Mouse (Mus musculus): ENCODE results near the gene Mid1ip1.
A peak's percentile ranks its signal among the peaks of the same experiment; 100 is the strongest.

The Mid1ip1 gene

DNA sequence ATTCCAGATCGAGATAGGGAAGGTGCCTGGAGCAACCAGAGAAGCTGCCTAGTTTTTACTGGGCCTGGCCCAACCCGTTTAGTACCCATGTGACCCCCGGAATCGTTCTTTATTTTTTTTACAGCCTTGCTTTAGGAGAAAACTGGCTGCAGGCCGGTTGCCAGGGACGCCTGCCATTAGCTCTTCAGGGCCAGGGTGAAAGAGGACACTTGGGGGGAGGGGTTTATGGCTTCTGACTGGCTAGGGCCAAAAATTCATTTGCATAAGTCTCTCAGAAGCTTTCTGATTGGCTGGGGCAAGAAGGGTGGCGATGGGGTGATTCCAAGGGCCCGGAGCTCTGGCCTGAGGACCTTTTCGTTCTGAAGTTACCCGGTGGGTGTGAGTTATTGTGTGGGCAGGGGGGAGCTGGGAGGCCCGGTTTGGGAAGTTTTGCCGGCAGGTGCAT, at the start of gene Mid1ip1:
Mid1ip1 (plus strand) TSS at position 318 of the 445 bp plus-strand sequence.
- peak; percentile 78 to 85 for DNase-seq (ENCODE audit: low spot score in 2 of 2)

DNA sequence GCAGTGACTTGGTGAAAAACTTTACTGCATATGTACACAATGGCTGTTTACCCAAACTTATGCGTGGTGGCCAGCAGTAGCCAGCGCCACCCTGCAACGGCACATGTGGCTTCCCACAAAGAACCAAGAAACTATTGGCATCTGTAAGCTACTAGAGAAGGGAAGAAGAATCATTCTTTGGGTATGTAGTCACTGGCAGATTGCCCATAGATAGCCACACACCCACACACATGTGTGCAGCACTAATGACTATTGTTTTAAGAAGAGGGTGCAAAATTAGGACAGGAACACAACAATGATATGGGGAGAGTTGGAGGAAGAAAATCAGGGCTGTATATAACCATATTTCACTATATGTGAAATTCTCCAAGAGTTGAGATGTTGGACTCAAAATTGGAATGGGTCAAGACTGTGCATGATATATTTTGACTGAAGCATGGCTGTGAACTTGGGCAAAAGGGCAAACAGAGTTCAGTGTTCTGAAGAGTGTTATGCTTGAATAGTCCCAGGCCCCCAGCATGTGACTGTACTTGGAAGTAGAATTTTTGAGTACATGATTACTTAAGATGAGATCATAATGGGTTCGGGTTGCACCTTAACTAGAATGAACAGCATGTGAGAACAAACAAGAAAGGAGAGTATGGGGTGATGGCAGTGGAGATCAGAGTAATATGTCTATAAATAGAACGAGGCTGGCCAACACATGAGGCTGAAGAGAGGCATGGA, 20.2 kb upstream of the Mid1ip1 start:
- no peak for DNase-seq (ENCODE audit: low spot score in 2 of 2)

DNA sequence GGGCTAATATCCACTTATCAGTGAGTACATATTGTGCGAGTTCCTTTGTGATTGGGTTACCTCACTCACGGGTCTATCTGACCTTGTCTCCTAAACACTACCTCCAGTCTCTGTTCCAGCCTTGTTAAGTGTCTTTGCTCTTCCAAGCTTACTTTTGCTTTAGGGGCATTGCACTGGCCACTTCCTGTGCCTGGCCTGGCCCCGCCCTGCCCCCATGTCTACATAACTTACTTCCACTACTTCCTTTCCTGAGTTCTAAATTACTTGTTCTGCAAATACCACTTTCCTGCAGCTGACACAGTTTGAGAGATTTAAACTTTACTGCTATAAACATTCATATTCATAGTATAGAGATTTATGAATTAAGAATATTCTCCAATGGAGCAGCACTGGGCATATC, 8.1 kb upstream of the Mid1ip1 start:
- no peak for DNase-seq (ENCODE audit: low spot score in 2 of 2)

DNA sequence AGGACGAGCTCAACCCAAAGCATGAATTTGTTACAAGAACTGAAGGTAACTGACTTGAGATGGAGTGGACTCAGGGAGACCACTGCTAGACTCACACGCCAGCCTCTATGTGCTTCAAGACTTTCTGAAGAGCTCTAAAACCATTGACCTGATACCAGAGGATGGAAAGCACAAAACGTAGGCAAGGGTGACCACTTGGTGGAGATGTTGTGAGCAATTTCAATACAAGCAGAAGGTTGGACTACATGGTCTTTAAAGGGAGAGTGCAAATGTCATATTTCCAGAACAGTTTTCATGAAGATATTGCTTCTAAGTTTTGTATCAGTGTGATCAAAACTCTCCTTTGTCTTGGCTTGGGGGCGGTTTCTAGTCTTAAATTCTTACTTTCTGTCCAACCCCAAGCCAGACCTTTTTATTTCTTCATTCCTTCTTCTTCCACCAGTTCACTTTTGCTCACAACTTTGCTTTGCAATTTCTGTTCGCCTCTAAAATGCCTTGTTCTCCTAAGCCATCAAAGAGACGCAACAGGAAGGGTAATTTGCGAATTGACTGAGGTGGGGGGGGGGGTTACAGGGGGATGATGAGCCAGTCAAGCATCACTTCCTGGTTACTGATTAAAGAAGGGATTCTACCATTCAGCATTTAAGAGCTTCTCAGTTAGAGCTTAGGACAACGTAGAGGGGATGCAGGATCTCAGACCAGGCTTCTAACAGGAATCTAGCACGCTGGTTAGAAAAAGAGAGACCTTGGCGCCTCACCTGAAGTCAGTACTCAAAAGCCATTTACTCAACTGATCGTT, 775 bp upstream of the Mid1ip1 start:
- DNase-seq (ENCODE audit: low spot score in 2 of 2): no peak

DNA sequence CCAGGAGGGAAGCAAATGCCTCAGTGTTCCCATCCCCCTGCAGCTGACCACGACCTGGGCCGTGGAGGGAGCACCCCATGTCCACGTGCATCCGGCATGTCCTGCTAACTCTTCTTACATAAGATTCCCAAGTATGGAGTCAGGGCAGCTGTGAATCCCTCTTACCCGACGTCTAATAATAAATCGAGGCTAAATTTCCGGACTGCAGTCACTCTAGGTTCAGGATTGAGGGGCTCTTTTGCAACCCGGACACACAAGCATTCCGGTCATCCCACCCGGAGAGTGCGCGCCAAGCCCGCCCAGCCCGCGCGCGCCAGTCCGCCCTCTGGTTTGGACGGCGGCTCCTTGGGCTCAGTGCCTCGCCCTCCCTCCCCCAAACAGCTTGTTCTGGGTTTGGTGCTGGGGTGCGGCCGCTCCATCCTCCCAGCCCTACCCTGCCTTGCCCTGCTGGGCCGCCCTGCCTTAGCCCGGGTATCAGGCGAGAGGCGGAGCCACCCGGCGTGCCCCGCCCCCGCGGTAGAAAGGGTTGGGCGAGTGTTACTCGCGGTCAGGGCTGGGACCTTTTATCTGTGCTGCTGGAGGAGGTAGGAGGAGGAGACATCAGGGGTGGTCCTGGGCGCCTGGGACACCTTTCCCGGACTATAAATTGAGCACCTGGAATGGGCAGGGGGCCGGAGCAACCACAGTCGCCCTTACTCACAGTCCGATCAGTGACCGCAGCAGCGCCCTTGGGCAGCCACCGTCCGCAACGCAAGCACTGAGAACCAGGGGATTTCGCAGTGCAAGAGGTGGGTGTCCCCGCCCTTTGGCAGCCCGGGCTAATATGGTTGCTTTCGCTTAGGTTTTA, 2.3 kb downstream of the Mid1ip1 start:
- DNase-seq (ENCODE audit: low spot score in 2 of 2): peak; percentile 85

DNA sequence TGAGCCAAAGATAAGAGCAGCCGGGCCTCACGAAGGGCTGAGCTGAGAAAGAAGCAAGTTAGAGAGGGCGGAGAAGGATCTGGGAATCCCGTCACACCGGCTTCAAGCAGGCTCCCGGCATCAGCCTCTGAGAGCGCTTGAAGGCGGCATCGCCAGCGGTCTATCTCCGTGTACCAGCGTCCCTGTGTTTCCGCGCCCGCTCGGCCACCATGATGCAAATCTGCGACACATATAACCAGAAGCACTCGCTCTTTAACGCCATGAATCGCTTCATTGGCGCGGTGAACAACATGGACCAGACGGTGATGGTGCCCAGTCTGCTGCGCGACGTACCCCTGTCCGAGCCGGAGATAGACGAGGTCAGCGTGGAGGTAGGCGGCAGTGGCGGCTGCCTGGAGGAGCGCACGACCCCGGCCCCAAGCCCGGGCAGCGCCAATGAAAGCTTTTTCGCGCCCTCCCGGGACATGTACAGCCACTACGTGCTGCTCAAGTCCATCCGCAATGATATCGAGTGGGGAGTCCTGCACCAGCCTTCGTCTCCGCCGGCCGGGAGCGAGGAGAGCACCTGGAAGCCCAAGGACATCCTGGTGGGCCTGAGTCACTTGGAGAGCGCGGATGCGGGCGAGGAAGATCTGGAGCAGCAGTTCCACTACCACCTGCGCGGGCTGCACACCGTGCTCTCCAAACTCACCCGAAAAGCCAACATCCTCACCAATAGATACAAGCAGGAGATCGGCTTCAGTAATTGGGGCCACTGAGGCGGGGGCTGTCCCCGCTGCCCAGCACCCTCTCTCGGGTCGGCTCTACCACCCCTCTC, 3.4 kb downstream of the Mid1ip1 start:
- peak; percentile 46 to 57 for DNase-seq (ENCODE audit: low spot score in 2 of 2)

DNA sequence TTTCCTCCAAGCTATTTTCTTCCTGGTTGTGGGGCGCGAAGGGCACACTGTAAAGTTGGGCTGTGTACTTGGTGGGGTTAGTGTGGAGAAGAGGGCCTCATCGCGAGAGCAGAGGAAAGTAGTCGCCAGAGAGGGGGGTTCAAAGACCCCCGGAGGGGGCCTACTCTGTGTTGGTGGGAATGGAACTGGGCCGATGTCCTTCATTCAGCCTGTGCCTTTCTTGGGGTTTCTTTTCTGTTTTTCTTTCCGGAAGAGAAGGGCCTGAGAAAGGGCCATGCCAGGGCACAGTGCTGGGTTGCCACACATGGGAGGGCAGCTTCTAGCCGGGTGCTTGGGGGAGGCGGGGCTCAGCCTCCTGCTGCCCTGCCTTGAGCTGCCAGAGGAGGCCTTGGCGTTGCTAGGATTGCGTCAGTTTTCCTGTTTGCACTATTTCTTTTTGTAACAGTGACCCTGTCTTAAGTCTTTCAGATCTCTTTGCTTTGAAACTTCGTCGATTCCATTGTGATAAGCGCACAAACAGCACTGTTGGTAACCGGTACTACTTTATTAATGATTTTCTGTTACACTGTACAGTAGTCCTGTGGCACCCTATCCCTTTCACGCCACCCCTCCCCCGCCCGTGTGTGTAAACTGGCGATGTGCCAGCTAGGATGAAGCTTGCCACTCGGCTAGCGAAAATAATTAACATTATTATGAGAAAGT, 4.2 kb downstream of the Mid1ip1 start:
- peak; percentile 65 to 67 for DNase-seq (ENCODE audit: low spot score in 2 of 2)

DNA sequence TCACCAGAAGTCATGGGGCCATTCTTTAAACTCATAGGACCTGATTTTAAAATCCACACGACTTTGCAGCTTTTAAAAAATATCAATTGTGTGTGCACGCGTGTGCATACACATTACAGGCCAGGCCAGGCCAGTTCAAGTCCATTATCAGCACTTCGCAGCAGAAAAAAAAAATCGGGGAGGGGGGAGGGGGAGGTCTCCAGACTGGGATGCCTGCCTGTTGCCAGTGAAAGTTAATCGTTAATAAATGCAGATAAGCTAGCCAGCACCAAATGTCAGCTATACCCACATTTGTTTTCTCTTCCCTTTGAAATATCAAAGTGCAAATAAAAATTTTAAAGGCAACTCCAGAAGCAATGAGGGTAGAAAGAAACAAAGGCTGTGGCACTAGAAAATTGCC, 5.6 kb downstream of the Mid1ip1 start:
- DNase-seq (ENCODE audit: low spot score in 2 of 2): no peak

DNA sequence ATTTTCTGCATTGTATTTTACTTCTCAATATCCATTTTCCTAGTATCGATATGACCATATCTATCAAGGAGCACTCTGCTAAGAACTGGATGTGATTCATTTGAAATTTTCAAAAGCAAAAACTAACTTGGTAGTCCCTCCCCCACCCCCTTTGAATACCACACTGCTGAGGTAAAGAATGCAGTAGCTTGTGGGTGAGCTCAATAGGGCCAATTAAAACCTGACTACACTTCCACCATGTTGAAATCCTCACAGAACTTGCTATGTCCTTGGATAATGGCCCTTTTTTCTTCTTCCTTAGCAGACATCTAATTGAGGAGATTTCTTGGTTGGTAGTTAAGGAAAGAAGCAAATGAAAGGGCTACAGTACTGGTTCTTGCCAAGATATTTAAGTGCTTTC, 9.8 kb downstream of the Mid1ip1 start:
- no peak for DNase-seq (ENCODE audit: low spot score in 2 of 2)

DNA sequence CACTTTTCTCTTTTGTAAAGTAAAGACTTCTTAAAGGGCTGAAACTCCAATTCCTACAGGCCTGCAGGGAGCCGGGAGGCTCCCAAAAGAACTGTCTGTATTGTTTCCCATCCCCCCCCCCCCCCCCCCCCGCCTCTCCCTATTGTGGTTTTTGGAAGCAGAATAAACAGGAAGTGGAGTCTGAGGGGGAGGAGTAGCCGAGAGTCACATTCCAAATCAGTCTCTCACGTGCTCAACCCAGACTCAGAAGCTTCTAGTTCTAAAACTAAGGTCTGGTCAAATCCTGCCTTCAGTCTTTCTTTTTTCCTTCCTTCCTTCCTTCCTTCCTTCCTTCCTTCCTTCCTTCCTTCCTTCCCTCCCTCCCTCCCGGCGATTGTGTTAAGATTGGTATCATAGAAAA, 14.7 kb downstream of the Mid1ip1 start:
- DNase-seq (ENCODE audit: low spot score in 2 of 2): no peak

DNA sequence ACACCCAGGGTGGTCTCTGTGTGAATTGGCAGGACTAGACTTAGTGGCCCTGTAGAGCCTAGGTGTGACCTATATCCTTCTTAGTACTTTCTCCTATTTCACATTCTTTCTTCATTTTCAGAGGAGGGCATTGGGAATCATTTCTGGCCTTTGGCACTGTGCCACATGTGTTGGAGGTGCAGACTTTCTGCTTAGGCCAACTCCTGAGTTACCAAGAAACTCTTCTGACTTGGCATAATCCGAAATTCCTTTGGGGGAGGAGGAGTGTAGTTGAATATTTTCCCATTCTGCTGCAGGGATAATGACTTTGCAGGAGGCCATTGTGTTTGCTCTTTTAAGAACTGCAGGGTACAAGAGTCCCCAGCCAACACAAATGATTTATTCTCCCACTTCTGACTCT, 19.6 kb downstream of the Mid1ip1 start:
- no peak for DNase-seq (ENCODE audit: low spot score in 2 of 2)

DNA sequence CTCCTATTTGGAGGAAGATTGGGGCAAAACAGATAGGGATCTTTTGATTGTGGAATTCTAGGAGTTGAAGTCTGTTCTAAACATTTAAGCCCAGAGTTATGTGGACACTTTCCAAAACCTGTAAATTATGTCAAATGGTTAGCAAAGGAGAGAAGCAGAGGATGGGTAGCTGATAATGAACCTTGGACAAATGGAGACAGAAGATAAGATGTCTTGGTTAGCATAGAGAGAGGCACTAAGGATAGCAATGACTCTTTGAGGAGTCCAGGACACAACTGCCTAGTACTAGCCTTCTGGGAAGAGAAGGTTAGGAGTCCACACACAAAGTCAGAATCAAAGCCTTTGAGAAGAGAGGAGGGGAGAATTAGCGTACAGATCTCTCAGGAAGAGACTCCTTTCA, 20.1 kb downstream of the Mid1ip1 start:
- no peak for DNase-seq (ENCODE audit: low spot score in 2 of 2)

DNA sequence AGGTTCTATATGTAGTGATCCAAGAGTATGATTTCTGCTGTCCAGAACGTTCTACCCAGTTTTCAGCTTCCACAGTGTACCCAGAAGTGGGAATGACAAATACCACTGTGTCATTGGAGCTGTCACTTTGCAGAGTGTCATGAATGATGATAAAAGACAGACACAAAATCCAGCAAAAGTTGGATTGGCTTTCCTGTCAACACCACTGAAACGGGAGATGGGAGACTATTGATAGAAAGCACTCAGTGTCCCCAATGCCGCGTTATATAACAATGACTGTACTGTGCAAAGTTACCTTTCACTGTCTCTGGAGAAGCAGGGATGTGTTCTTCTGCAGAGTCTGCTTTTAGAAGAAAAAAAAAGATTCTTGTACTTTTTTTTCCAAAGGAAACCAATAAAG, 44.1 kb downstream of the Mid1ip1 start:
- DNase-seq (ENCODE audit: low spot score in 2 of 2): no peak

DNA sequence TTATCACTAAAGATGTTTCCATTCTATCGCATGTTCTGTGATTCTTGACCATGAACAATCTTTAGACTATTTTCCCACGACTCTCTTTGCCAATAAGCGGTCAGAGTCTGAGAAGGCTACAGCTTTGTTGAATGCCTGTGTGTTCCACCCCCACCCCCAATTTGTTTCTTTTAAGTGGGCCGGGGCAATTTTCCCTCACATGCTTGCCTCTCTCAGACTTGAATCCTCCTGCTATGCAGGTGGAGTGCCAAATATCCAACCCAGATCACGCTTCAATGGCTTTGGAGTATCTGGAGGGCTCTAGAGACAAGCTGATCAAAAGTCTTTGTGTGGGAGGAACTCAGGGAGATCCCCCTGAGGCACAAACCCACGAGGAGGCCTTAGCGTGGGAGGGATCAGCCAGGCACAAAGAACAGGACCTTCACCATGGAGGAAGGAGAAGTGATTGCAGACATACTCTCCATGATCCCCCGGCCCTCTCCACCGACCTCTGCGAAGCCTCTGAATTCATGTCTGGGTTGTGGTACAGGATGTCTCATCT, 48.7 kb downstream of the Mid1ip1 start:
- no peak for DNase-seq (ENCODE audit: low spot score in 2 of 2)
